Mouse (Mus musculus) midbrain, embryonic 11.5 days (tissue): ENCODE measurements around the gene Pla2g3. TPM values are rescaled to one million over a fixed set of nuclear protein-coding genes. Genes with fewer than 3 reads are reported as not detected.
A peak's percentile ranks its signal among the peaks of the same experiment; 100 is the strongest.

ENCODE experiments used
- ATAC-seq: fragments of 200-750 bp; cut with Nextera tagmentation; 2 replicates; pipeline ENCODE4 v1.8.0; 2017; ENCODE audit warnings: moderate TSS enrichment, moderate library complexity; ENCODE audit not compliant: low FRiP score
- DNase-seq: peaks from one replicate; pipeline ENCODE4 v3.0.0; 2015; ENCODE audit warnings: low spot score; ENCODE audit errors: missing footprints
- H3K27ac ChIP-seq: fragments of 300-500 bp; sonication (generic); 2 replicates; pipeline ENCODE4 v1.5.1; 2014; ENCODE audit warnings: low read depth, low read length
- H3K27me3 ChIP-seq: fragments of 300-500 bp; sonication (generic); 2 replicates; pipeline ENCODE4 v1.6.1; 2014; ENCODE audit warnings: mild to moderate bottlenecking, low read length, moderate library complexity, mixed read lengths; ENCODE audit not compliant: control insufficient read depth, insufficient read depth
- H3K36me3 ChIP-seq: fragments of 300-500 bp; sonication (generic); 2 replicates; pipeline ENCODE4 v1.6.1; 2014; ENCODE audit warnings: mild to moderate bottlenecking, low read length, moderate library complexity, mixed read lengths; ENCODE audit not compliant: control insufficient read depth, insufficient read depth
- H3K4me1 ChIP-seq: fragments of 300-500 bp; sonication (generic); 2 replicates; pipeline ENCODE4 v1.6.1; 2014; ENCODE audit warnings: low read length; ENCODE audit not compliant: control insufficient read depth, insufficient read depth
- H3K4me2 ChIP-seq: fragments of 300-500 bp; sonication (generic); 2 replicates; pipeline ENCODE4 v1.6.1; 2014; ENCODE audit warnings: mild to moderate bottlenecking, moderate library complexity
- H3K4me3 ChIP-seq: fragments of 300-500 bp; sonication (generic); 2 replicates; pipeline ENCODE4 v1.5.1; 2014; ENCODE audit warnings: low read depth, low read length
- H3K9ac ChIP-seq: fragments of 300-500 bp; sonication (generic); 2 replicates; pipeline ENCODE4 v1.6.1; 2014; ENCODE audit warnings: low read length
- H3K9me3 ChIP-seq: fragments of 300-500 bp; sonication (generic); 2 replicates; pipeline ENCODE4 v1.6.1; 2016; ENCODE audit warnings: low read length; ENCODE audit not compliant: control insufficient read depth
- WGBS: fragments of 180-500 bp; shearing (Covaris S2); extraction: QIAGEN DNeasy Blood & Tissue Kit; methylation state at CpG from one replicate; pipeline ENCODE4 v1.1.7; 2014; 5-methylcytosine and 5-hydroxymethylcytosine counted together
- polyA plus RNA-seq: library from polyadenylated mRNA; unstranded; fragments of >200 nt; fragmentation: Nextera tagmentation; extraction: Ambion mirVana; gene quantifications from 2 replicates; pipeline ENCODE4 v1.2.1, GENCODE M21; 2014

Pla2g3 gene
- polyA plus RNA-seq, 1 experiment from 2014 or later: 0.38 TPM

- H3K9ac ChIP-seq: no peak overlapping the region
- 95% methylated on average over 5 of the region's 5 CpGs for WGBS
- ATAC-seq: no peak
- no peak overlapping the region for H3K27ac ChIP-seq
- peaks cover 3% of the 10 kb centered on the region; the same call in 1 of the 2 replicates for H3K36me3 ChIP-seq
- no peak overlapping the region for H3K4me2 ChIP-seq
- no peak for DNase-seq
- H3K4me3 ChIP-seq: no peak overlapping the region
- H3K27me3 ChIP-seq: no peaks in the 10 kb centered on the region
- peaks cover 12% of the 10 kb centered on the region for H3K4me1 ChIP-seq
- no peaks in the 10 kb centered on the region for H3K9me3 ChIP-seq
Measured at GRCm38 (mm10) chr11:3536745-3537333, 48.8 kb downstream of the Pla2g3 start.

GRCm38 (mm10) chr11:3537711-3538110 is 49.6 kb downstream of the Pla2g3 start:
- Histone ChIP-seq H3K36me3 (no peaks in the 10 kb centered on the region), H3K4me2 (peak overlapping the region; percentile 58), H3K9ac (0 out of 2 replicates have a peak overlapping the region, but pooled peaks have one; percentile 25), H3K9me3 (no peaks in the 10 kb centered on the region), H3K4me1 (peaks cover 12% of the 10 kb centered on the region), H3K4me3 (peak overlapping the region; percentile 4; the same call in 1 of the 2 replicates), H3K27me3 (no peaks in the 10 kb centered on the region), H3K27ac (no peak overlapping the region)
- DNase-seq (no peak), ATAC-seq (no peak)
- WGBS: 94% methylated on average over 3 of the region's 3 CpGs

- WGBS: 76% methylated on average over 4 of the region's 4 CpGs
- Histone ChIP-seq H3K4me2 (peak overlapping the region; percentile 58), H3K9me3 (no peaks in the 10 kb centered on the region), H3K9ac (peak overlapping the region; percentile 73), H3K4me1 (peaks cover 12% of the 10 kb centered on the region), H3K27ac (no peak overlapping the region), H3K27me3 (no peaks in the 10 kb centered on the region), H3K36me3 (no peaks in the 10 kb centered on the region), H3K4me3 (peak overlapping the region; percentile 55)
- peak; percentile 84 for DNase-seq
- ATAC-seq: no peak
Measured at GRCm38 (mm10) chr11:3538341-3538740, 50.3 kb downstream of the Pla2g3 start.

GRCm38 (mm10) chr11:3539111-3539825 is 51.2 kb downstream of the Pla2g3 start:
- Histone ChIP-seq H3K4me2 (peak overlapping the region; percentile 58), H3K4me3 (peak overlapping the region; percentile 55), H3K36me3 (no peaks in the 10 kb centered on the region), H3K9ac (peak overlapping the region; percentile 73), H3K27ac (no peak overlapping the region), H3K27me3 (no peaks in the 10 kb centered on the region), H3K9me3 (no peaks in the 10 kb centered on the region; the same call in 1 of the 2 replicates), H3K4me1 (peaks cover 12% of the 10 kb centered on the region)
- DNase-seq (peak; percentile 98), ATAC-seq (peak; percentile 91)
- 5% methylated on average over 33 of the region's 33 CpGs for WGBS

GRCm38 (mm10) chr11:3539826-3540196 is 51.7 kb downstream of the Pla2g3 start:
- Histone ChIP-seq H3K4me1 (peaks cover 12% of the 10 kb centered on the region), H3K36me3 (no peaks in the 10 kb centered on the region), H3K4me2 (peak overlapping the region; percentile 58), H3K27me3 (no peaks in the 10 kb centered on the region), H3K4me3 (peak overlapping the region; percentile 55; the same call in 1 of the 2 replicates), H3K9me3 (peaks cover 3% of the 10 kb centered on the region; the same call in 1 of the 2 replicates), H3K27ac (no peak overlapping the region), H3K9ac (no peak overlapping the region)
- 80% methylated on average over 4 of the region's 4 CpGs for WGBS
- ATAC-seq (no peak), DNase-seq (no peak)

- DNase-seq (no peak), ATAC-seq (no peak)
- peak within 1 kb of the TSS; percentile 55 for H3K4me3 ChIP-seq
- H3K4me2 ChIP-seq: peak within 1 kb of the TSS; percentile 58
- H3K9me3 ChIP-seq: peaks cover 3% of the 10 kb centered on the region; the same call in 1 of the 2 replicates
- no peaks in the 10 kb centered on the region for H3K27me3 ChIP-seq
- 93% methylated on average over 23 of the region's 23 CpGs for WGBS
- no peaks in the 10 kb centered on the region for H3K36me3 ChIP-seq
- H3K9ac ChIP-seq: peak within 1 kb of the TSS; percentile 44; the same call in 1 of the 2 replicates
- peaks cover 11% of the 10 kb centered on the region for H3K4me1 ChIP-seq
- no peak within 1 kb of the TSS for H3K27ac ChIP-seq
Measured at GRCm38 (mm10) chr11:3540451-3541085, 52.5 kb downstream of the Pla2g3 start, which contains the start of gene Smtn. TSS of gene Smtn (minus strand) at chr11:3540612.

- 73% methylated on average over 3 of the region's 3 CpGs for WGBS
- no peak for ATAC-seq
- no peak overlapping the region for H3K4me2 ChIP-seq
Measured at GRCm38 (mm10) chr11:3541932-3542331, 53.8 kb downstream of the Pla2g3 start.

GRCm38 (mm10) chr11:3543001-3543400 is 54.9 kb downstream of the Pla2g3 start:
- Histone ChIP-seq H3K4me2 (no peak overlapping the region), H3K9me3 (peaks cover 3% of the 10 kb centered on the region; the same call in 1 of the 2 replicates), H3K9ac (no peak overlapping the region), H3K36me3 (no peaks in the 10 kb centered on the region), H3K27me3 (no peaks in the 10 kb centered on the region), H3K4me1 (peaks cover 4% of the 10 kb centered on the region; the same call in 1 of the 2 replicates), H3K27ac (no peak overlapping the region), H3K4me3 (no peak overlapping the region)
- ATAC-seq (no peak), DNase-seq (no peak)
- WGBS: 61% methylated on average over 5 of the region's 5 CpGs

More at GRCm38 (mm10) chr11:3541932-3542331, 53.8 kb downstream of the Pla2g3 start:
- Histone ChIP-seq H3K27ac (no peak overlapping the region), H3K4me1 (peaks cover 4% of the 10 kb centered on the region; the same call in 1 of the 2 replicates), H3K4me3 (no peak overlapping the region), H3K27me3 (no peaks in the 10 kb centered on the region), H3K9ac (no peak overlapping the region), H3K36me3 (no peaks in the 10 kb centered on the region), H3K9me3 (peaks cover 3% of the 10 kb centered on the region; the same call in 1 of the 2 replicates)
- DNase-seq: no peak
